Comparison of ENCODE assay signal across 8 mouse cellular contexts in genomic region chr19:8772996-8773395, GRCm38 (mm10). TPM values are rescaled to one million over a fixed set of nuclear protein-coding genes. Genes with fewer than 3 reads are reported as not detected.
DNase-seq lines count a peak whose midpoint lies in the region; ATAC-seq lines count a peak whose summit lies in the region.

No protein-coding gene starts in this region.

- WGBS in forebrain, embryonic 10.5 days: 81% methylated on average over 5 of the region's 5 CpGs
- 87% methylated on average over 5 of the region's 5 CpGs for WGBS in forebrain, embryonic 14.5 days
- 88% methylated on average over 5 of the region's 5 CpGs for WGBS in midbrain, embryonic 10.5 days
- WGBS in midbrain, embryonic 16.5 days: 92% methylated on average over 5 of the region's 5 CpGs
- WGBS in stomach, embryonic 15.5 days: 68% methylated on average over 5 of the region's 5 CpGs

- peak overlapping the region; percentile 88 for H3K4me3 ChIP-seq in forebrain, embryonic 10.5 days
- no peak overlapping the region for H3K4me3 ChIP-seq in forebrain, embryonic 14.5 days (ENCODE audit: low read depth, low read length)
- H3K4me3 ChIP-seq in midbrain, embryonic 10.5 days: peak overlapping the region; percentile 89
- H3K4me3 ChIP-seq in midbrain, embryonic 16.5 days (ENCODE audit: low read depth, low read length): no peak overlapping the region
- peak overlapping the region; percentile 67 for H3K4me3 ChIP-seq in stomach, embryonic 15.5 days (replicated peaks)

- no peak for ATAC-seq in forebrain, embryonic 14.5 days
- ATAC-seq in midbrain, embryonic 16.5 days: no peak
- ATAC-seq in stomach, embryonic 15.5 days (ENCODE audit: insufficient read depth, low FRiP score, low read depth): no peak

- H3K9me3 ChIP-seq in forebrain, embryonic 10.5 days: no peaks in the 10 kb centered on the region
- no peaks in the 10 kb centered on the region for H3K9me3 ChIP-seq in forebrain, embryonic 14.5 days (replicated peaks; ENCODE audit: control insufficient read depth, low read length)
- no peaks in the 10 kb centered on the region for H3K9me3 ChIP-seq in midbrain, embryonic 10.5 days (replicated peaks)
- no peaks in the 10 kb centered on the region for H3K9me3 ChIP-seq in midbrain, embryonic 16.5 days (replicated peaks; ENCODE audit: control insufficient read depth, low read length, poor library complexity, severe bottlenecking)
- no peaks in the 10 kb centered on the region for H3K9me3 ChIP-seq in stomach, embryonic 15.5 days

- H3K9ac ChIP-seq in forebrain, embryonic 14.5 days (ENCODE audit: low read length): no peak overlapping the region
- H3K9ac ChIP-seq in midbrain, embryonic 16.5 days (ENCODE audit: low read depth, low read length): no peak overlapping the region
- H3K9ac ChIP-seq in stomach, embryonic 15.5 days: peak overlapping the region; percentile 71; the same call in 1 of the 2 replicates

- H3K4me2 ChIP-seq in forebrain, embryonic 14.5 days (ENCODE audit: low read length): no peak overlapping the region
- H3K4me2 ChIP-seq in midbrain, embryonic 16.5 days (ENCODE audit: low read length): no peak overlapping the region
- H3K4me2 ChIP-seq in stomach, embryonic 15.5 days: peak overlapping the region; percentile 89

- peak; percentile 25 for DNase-seq in forebrain, embryonic 10.5 days (ENCODE audit: extremely low spot score, low spot score)
- DNase-seq in forebrain, embryonic 14.5 days (ENCODE audit: low spot score): no peak
- no peak for DNase-seq in midbrain, embryonic 10.5 days (ENCODE audit: low spot score)
- DNase-seq in liver: peak; percentile 60
- DNase-seq in thymus, adult 18-20 months: no peak
- no peak for DNase-seq in kidney, postnatal 10 days

- no peaks in the 10 kb centered on the region for H3K27me3 ChIP-seq in forebrain, embryonic 10.5 days (ENCODE audit: poor library complexity, severe bottlenecking)
- H3K27me3 ChIP-seq in forebrain, embryonic 14.5 days (replicated peaks; ENCODE audit: control insufficient read depth, insufficient read depth, low read length): no peaks in the 10 kb centered on the region
- H3K27me3 ChIP-seq in midbrain, embryonic 10.5 days (ENCODE audit: low read depth, poor library complexity, severe bottlenecking): no peaks in the 10 kb centered on the region
- no peaks in the 10 kb centered on the region for H3K27me3 ChIP-seq in midbrain, embryonic 16.5 days (ENCODE audit: control insufficient read depth, insufficient read depth, low read depth, low read length)
- H3K27me3 ChIP-seq in stomach, embryonic 15.5 days (replicated peaks): no peaks in the 10 kb centered on the region

- H3K27ac ChIP-seq in forebrain, embryonic 10.5 days: peak overlapping the region; percentile 98
- no peak overlapping the region for H3K27ac ChIP-seq in forebrain, embryonic 14.5 days (ENCODE audit: low read depth, low read length)
- H3K27ac ChIP-seq in midbrain, embryonic 10.5 days (replicated peaks): peak overlapping the region; percentile 98; the same call in 1 of the 2 replicates
- H3K27ac ChIP-seq in midbrain, embryonic 16.5 days (ENCODE audit: low read length): no peak overlapping the region
- 0 out of 2 replicates have a peak overlapping the region, but pooled peaks have one; percentile 100 for H3K27ac ChIP-seq in stomach, embryonic 15.5 days

- peaks cover 73% of the 10 kb centered on the region for H3K36me3 ChIP-seq in forebrain, embryonic 10.5 days (replicated peaks)
- H3K36me3 ChIP-seq in forebrain, embryonic 14.5 days (ENCODE audit: control insufficient read depth, insufficient read depth, low read length): peaks cover 60% of the 10 kb centered on the region
- peaks cover 56% of the 10 kb centered on the region for H3K36me3 ChIP-seq in midbrain, embryonic 10.5 days
- peaks cover 15% of the 10 kb centered on the region for H3K36me3 ChIP-seq in midbrain, embryonic 16.5 days (ENCODE audit: control insufficient read depth, insufficient read depth, low read length)
- peaks cover 19% of the 10 kb centered on the region for H3K36me3 ChIP-seq in stomach, embryonic 15.5 days

- H3K4me1 ChIP-seq in forebrain, embryonic 10.5 days: peaks cover 52% of the 10 kb centered on the region
- peaks cover 24% of the 10 kb centered on the region for H3K4me1 ChIP-seq in forebrain, embryonic 14.5 days (ENCODE audit: control insufficient read depth, insufficient read depth, low read length)
- peaks cover 49% of the 10 kb centered on the region for H3K4me1 ChIP-seq in midbrain, embryonic 10.5 days
- H3K4me1 ChIP-seq in midbrain, embryonic 16.5 days (ENCODE audit: control insufficient read depth, insufficient read depth, low read length): peaks cover 29% of the 10 kb centered on the region
- peaks cover 15% of the 10 kb centered on the region for H3K4me1 ChIP-seq in stomach, embryonic 15.5 days

RNA-seq across cellular contexts. Expression of gene Tmem179b, which starts 1.3 kb away (rescaled TPM):
- 47.4 and 49.5 TPM in 2 replicates for polyA plus RNA-seq in forebrain, embryonic 10.5 days (2016; fragmentation: Nextera tagmentation; extraction: Ambion mirVana)
- 30.8 and 41.4 TPM in 2 replicates for polyA plus RNA-seq in forebrain, embryonic 14.5 days (2014; fragmentation: Nextera tagmentation; extraction: Ambion mirVana)
- polyA plus RNA-seq in midbrain, embryonic 10.5 days (2016; fragmentation: Nextera tagmentation; extraction: Ambion mirVana): 50.0 and 55.2 TPM in 2 replicates
- polyA plus RNA-seq in midbrain, embryonic 16.5 days (2015; fragmentation: Nextera tagmentation; extraction: Ambion mirVana): 26.4 and 26.6 TPM in 2 replicates
- polyA plus RNA-seq in stomach, embryonic 15.5 days (2015; fragmentation: Nextera tagmentation; extraction: Ambion mirVana): 95.7 and 104 TPM in 2 replicates

RNA-seq across cellular contexts. Expression of gene Tmem223, which starts 2.2 kb away (rescaled TPM):
- polyA plus RNA-seq in forebrain, embryonic 10.5 days (2016; fragmentation: Nextera tagmentation; extraction: Ambion mirVana): 170 TPM in 2 replicates
- 273 and 345 TPM in 2 replicates for polyA plus RNA-seq in forebrain, embryonic 14.5 days (2014; fragmentation: Nextera tagmentation; extraction: Ambion mirVana)
- polyA plus RNA-seq in midbrain, embryonic 10.5 days (2016; fragmentation: Nextera tagmentation; extraction: Ambion mirVana): 189 and 205 TPM in 2 replicates
- polyA plus RNA-seq in midbrain, embryonic 16.5 days (2015; fragmentation: Nextera tagmentation; extraction: Ambion mirVana): 195 and 202 TPM in 2 replicates
- polyA plus RNA-seq in stomach, embryonic 15.5 days (2015; fragmentation: Nextera tagmentation; extraction: Ambion mirVana): 158 and 161 TPM in 2 replicates

RNA-seq across cellular contexts. Expression of gene Taf6l, which starts 13.2 kb away (rescaled TPM):
- 48.6 and 49.4 TPM in 2 replicates for polyA plus RNA-seq in forebrain, embryonic 10.5 days (2016; fragmentation: Nextera tagmentation; extraction: Ambion mirVana)
- 18.3 and 19.7 TPM in 2 replicates for polyA plus RNA-seq in forebrain, embryonic 14.5 days (2014; fragmentation: Nextera tagmentation; extraction: Ambion mirVana)
- 47.5 and 47.6 TPM in 2 replicates for polyA plus RNA-seq in midbrain, embryonic 10.5 days (2016; fragmentation: Nextera tagmentation; extraction: Ambion mirVana)
- 30.7 and 32.9 TPM in 2 replicates for polyA plus RNA-seq in midbrain, embryonic 16.5 days (2015; fragmentation: Nextera tagmentation; extraction: Ambion mirVana)
- polyA plus RNA-seq in stomach, embryonic 15.5 days (2015; fragmentation: Nextera tagmentation; extraction: Ambion mirVana): 26.3 and 26.9 TPM in 2 replicates

RNA-seq across cellular contexts. Expression of gene Nxf1, which starts 16.1 kb away (rescaled TPM):
- 254 and 275 TPM in 2 replicates for polyA plus RNA-seq in forebrain, embryonic 10.5 days (2016; fragmentation: Nextera tagmentation; extraction: Ambion mirVana)
- polyA plus RNA-seq in forebrain, embryonic 14.5 days (2014; fragmentation: Nextera tagmentation; extraction: Ambion mirVana): 162 and 178 TPM in 2 replicates
- polyA plus RNA-seq in midbrain, embryonic 10.5 days (2016; fragmentation: Nextera tagmentation; extraction: Ambion mirVana): 253 and 282 TPM in 2 replicates
- polyA plus RNA-seq in midbrain, embryonic 16.5 days (2015; fragmentation: Nextera tagmentation; extraction: Ambion mirVana): 146 and 169 TPM in 2 replicates
- polyA plus RNA-seq in stomach, embryonic 15.5 days (2015; fragmentation: Nextera tagmentation; extraction: Ambion mirVana): 159 and 160 TPM in 2 replicates

RNA-seq across cellular contexts. Expression of gene Polr2g, which starts 25.4 kb away (rescaled TPM):
- 173 and 180 TPM in 2 replicates for polyA plus RNA-seq in forebrain, embryonic 10.5 days (2016; fragmentation: Nextera tagmentation; extraction: Ambion mirVana)
- 171 and 189 TPM in 2 replicates for polyA plus RNA-seq in forebrain, embryonic 14.5 days (2014; fragmentation: Nextera tagmentation; extraction: Ambion mirVana)
- polyA plus RNA-seq in midbrain, embryonic 10.5 days (2016; fragmentation: Nextera tagmentation; extraction: Ambion mirVana): 169 and 176 TPM in 2 replicates
- polyA plus RNA-seq in midbrain, embryonic 16.5 days (2015; fragmentation: Nextera tagmentation; extraction: Ambion mirVana): 136 and 140 TPM in 2 replicates
- polyA plus RNA-seq in stomach, embryonic 15.5 days (2015; fragmentation: Nextera tagmentation; extraction: Ambion mirVana): 136 and 137 TPM in 2 replicates

Comparison
In these comparisons a context has a peak if more than half of its experiments do, and no peak if none do; other contexts are left out.
1. DNase-seq: peak in forebrain, embryonic 10.5 days (single experiment) and liver (single experiment); none in forebrain, embryonic 14.5 days (single experiment), midbrain, embryonic 10.5 days (single experiment), thymus, adult 18-20 months (0 of 2) and kidney, postnatal 10 days (single experiment).
2. H3K27ac ChIP-seq: peak in forebrain, embryonic 10.5 days (single experiment), midbrain, embryonic 10.5 days (single experiment) and stomach, embryonic 15.5 days (single experiment); none in forebrain, embryonic 14.5 days (single experiment) and midbrain, embryonic 16.5 days (single experiment).
3. H3K4me3 ChIP-seq: peak in forebrain, embryonic 10.5 days (single experiment), midbrain, embryonic 10.5 days (single experiment) and stomach, embryonic 15.5 days (single experiment); none in forebrain, embryonic 14.5 days (single experiment) and midbrain, embryonic 16.5 days (single experiment).